Mouse (Mus musculus) heart, embryonic 11.5 days (tissue): ENCODE results near the gene Kcnip1. TPM values are rescaled to one million over a fixed set of nuclear protein-coding genes. Genes with fewer than 3 reads are reported as not detected.

Source experiments
- ATAC-seq: fragments of 200-750 bp; cut with Nextera tagmentation; replicated peaks from 2 replicates; pipeline ENCODE4 v1.8.0; 2017; ENCODE audit warnings: moderate library complexity; ENCODE audit not compliant: insufficient number of reproducible peaks, low FRiP score, low TSS enrichment
- H3K27ac ChIP-seq: fragments of 300-500 bp; sonication (generic); 2 replicates; pipeline ENCODE4 v1.5.1; 2014; ENCODE audit warnings: mild to moderate bottlenecking, low read depth, low read length
- H3K27me3 ChIP-seq: fragments of 300-500 bp; sonication (generic); 2 replicates; pipeline ENCODE4 v1.6.1; 2014; ENCODE audit warnings: mild to moderate bottlenecking, low read length, mixed read lengths; ENCODE audit not compliant: control insufficient read depth, insufficient read depth
- H3K36me3 ChIP-seq: fragments of 300-500 bp; sonication (generic); 2 replicates; pipeline ENCODE4 v1.6.1; 2014; ENCODE audit warnings: mild to moderate bottlenecking, low read length, moderate library complexity, mixed read lengths; ENCODE audit not compliant: control insufficient read depth, insufficient read depth
- H3K4me1 ChIP-seq: fragments of 300-500 bp; sonication (generic); 2 replicates; pipeline ENCODE4 v1.6.1; 2014; ENCODE audit warnings: low read length; ENCODE audit not compliant: control insufficient read depth, insufficient read depth
- H3K4me2 ChIP-seq: fragments of 300-500 bp; sonication (generic); 2 replicates; pipeline ENCODE4 v1.6.1; 2014; ENCODE audit warnings: mild to moderate bottlenecking, moderate library complexity
- H3K4me3 ChIP-seq: fragments of 300-500 bp; sonication (generic); 2 replicates; pipeline ENCODE4 v1.5.1; 2014; ENCODE audit warnings: low read depth, low read length
- H3K9ac ChIP-seq: fragments of 300-500 bp; sonication (generic); 2 replicates; pipeline ENCODE4 v1.6.1; 2014; ENCODE audit warnings: mild to moderate bottlenecking, low read depth, low read length, moderate library complexity
- H3K9me3 ChIP-seq: fragments of 300-500 bp; sonication (generic); replicated peaks from 2 replicates; pipeline ENCODE4 v1.6.1; 2016; ENCODE audit warnings: low read length; ENCODE audit not compliant: control insufficient read depth
- WGBS: fragments of 180-500 bp; shearing (Covaris S2); extraction: QIAGEN DNeasy Blood & Tissue Kit; methylation state at CpG from one replicate; pipeline ENCODE4 v1.1.7; 2014; ENCODE audit not compliant: insufficient replicate concordance; 5-methylcytosine and 5-hydroxymethylcytosine counted together
- polyA plus RNA-seq: library from polyadenylated mRNA; unstranded; fragments of >200 nt; fragmentation: Nextera tagmentation; extraction: Ambion mirVana; gene quantifications from 2 replicates; pipeline ENCODE4 v1.2.1, GENCODE M21; 2014

The Kcnip1 gene
- polyA plus RNA-seq, 1 experiment from 2014 or later, result 0.44 TPM

DNA sequence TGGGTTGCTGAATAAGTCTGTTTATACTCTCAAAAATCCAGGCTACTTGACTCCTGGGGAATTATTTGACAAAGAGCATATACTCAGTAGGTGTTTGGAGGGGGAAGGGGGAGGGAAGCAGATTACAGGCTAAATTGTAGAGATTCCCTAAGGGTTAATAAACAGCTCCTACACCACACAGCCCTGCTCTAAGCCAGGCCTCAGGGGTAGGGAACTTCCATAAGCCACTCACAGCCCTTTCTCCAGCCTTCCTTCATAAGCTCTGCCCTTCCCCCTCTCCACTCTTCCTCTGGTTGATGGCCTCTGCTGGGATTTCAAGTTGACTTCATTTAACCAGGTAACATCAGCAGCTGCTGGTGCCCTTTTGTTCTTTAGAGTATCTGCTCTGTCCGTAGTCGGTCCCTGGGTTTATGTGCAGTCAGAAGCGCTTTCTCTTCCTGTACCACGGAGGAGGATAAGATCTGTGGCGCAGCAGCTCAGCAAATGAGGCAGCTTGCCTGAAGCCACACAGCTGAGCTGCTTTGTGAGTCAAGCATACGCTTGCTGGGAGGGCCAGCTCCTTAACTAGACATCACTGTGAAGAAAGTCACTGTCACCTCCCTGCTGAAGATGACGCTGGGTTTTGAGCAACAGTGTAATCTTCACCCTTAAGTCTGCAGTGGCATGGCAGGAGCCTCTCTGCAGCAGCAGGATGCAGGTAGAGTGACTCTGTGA is 54.2 kb downstream of the Kcnip1 start:
- Histone ChIP-seq H3K4me2 (no peak overlapping the region), H3K9me3 (no peaks in the 10 kb centered on the region), H3K27ac (no peak overlapping the region), H3K9ac (no peak overlapping the region), H3K4me3 (no peak overlapping the region), H3K27me3 (no peaks in the 10 kb centered on the region), H3K4me1 (no peaks in the 10 kb centered on the region), H3K36me3 (no peaks in the 10 kb centered on the region)
- no peak for ATAC-seq
- 58% methylated on average over 7 of the region's 7 CpGs for WGBS

DNA sequence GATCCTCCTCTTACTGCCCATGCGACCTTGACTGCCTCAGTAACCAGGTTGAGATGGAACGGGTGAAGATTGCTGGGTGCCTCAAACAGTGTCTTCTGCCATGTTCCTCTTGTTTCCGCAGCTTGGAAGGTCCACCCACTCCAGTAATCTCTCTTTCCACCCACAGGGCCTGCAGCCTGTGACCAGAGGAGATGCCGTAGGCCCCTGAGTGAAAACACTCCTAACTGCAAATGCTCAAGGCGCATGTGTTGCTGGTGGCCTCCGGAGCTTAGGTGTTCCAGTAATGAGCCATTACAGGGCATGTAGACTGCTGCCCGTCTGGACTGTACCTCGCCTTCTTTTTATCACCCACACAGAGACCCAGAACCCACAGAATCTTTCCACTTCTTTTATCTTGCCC is 55.3 kb downstream of the Kcnip1 start:
- no peak overlapping the region for H3K4me3 ChIP-seq
- H3K4me2 ChIP-seq, result no peak overlapping the region
- no peaks in the 10 kb centered on the region for H3K4me1 ChIP-seq
- H3K9me3 ChIP-seq, result no peaks in the 10 kb centered on the region
- 78% methylated on average over 8 of the region's 8 CpGs for WGBS
- no peak overlapping the region for H3K9ac ChIP-seq
- no peak for ATAC-seq
- H3K36me3 ChIP-seq, result no peaks in the 10 kb centered on the region
- H3K27ac ChIP-seq, result no peak overlapping the region
- H3K27me3 ChIP-seq, result no peaks in the 10 kb centered on the region

DNA sequence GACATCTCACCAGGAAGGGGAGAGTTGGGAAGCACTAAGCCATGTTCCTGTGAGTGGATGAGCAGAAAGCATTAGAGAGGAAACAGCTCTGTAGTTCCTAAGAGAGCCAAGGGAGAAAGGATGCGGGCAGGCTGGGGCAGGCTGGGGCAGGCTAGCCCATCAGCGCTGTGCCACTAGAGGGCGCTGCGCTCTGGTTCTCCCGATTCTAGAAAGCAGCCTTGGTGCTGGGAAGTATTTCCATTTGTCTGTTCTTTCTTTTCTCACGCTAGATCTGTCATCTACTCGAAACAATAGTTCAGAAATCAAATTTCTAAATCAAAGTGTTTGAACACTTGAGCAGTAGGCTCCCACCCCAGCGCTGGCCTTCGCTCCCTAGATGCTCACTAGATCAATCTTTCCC is 58.7 kb downstream of the Kcnip1 start:
- H3K4me2 ChIP-seq, result no peak overlapping the region
- 52% methylated on average over 9 of the region's 9 CpGs for WGBS

DNA sequence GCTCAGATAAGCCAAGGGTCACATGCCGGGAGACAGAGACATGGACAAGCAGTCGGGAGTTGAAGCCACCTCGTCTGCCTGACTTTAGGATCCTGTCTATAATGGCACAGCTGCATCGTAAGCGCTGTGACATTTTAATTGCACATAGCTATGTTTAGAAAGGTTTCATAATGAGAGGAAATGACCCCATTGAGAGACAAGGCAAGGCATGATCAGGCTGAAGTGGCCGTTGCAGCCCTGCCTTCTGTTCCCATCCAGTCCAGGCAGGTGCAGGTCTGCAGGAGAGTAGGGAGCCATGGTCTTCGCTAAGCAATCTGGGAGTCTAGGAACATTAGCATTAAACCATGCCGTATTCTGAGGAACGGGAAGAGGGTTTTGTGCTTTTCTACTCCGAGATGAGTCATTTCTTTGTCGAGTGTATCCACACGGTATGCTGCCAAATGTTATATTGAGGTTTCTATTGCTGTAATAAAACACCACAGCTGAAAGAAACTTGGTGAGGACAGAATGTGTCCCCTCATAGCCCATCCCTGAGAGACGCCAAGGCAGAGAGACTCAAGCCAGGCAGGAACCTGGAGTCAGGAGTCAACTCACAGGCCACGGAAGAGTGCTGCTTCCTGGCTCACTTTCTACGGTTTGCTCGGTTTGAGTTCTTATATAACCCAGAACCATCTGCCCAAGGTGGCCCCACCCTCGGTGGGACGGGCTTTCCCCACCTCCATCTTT is 60.4 kb downstream of the Kcnip1 start:
- no peaks in the 10 kb centered on the region for H3K36me3 ChIP-seq
- H3K4me2 ChIP-seq, result no peak overlapping the region
- no peak overlapping the region for H3K27ac ChIP-seq
- no peak overlapping the region for H3K4me3 ChIP-seq
- no peak overlapping the region for H3K9ac ChIP-seq
- H3K4me1 ChIP-seq, result no peaks in the 10 kb centered on the region
- ATAC-seq, result no peak
- WGBS, result 63% methylated on average over 18 of the region's 18 CpGs
- no peaks in the 10 kb centered on the region for H3K27me3 ChIP-seq
- H3K9me3 ChIP-seq, result no peaks in the 10 kb centered on the region

More for the DNA sequence above, 58.7 kb downstream of the Kcnip1 start:
- no peaks in the 10 kb centered on the region for H3K36me3 ChIP-seq
- no peaks in the 10 kb centered on the region for H3K4me1 ChIP-seq
- H3K27me3 ChIP-seq, result no peaks in the 10 kb centered on the region
- no peak overlapping the region for H3K9ac ChIP-seq
- H3K4me3 ChIP-seq, result no peak overlapping the region
- no peak overlapping the region for H3K27ac ChIP-seq
- ATAC-seq, result no peak
- H3K9me3 ChIP-seq, result no peaks in the 10 kb centered on the region

DNA sequence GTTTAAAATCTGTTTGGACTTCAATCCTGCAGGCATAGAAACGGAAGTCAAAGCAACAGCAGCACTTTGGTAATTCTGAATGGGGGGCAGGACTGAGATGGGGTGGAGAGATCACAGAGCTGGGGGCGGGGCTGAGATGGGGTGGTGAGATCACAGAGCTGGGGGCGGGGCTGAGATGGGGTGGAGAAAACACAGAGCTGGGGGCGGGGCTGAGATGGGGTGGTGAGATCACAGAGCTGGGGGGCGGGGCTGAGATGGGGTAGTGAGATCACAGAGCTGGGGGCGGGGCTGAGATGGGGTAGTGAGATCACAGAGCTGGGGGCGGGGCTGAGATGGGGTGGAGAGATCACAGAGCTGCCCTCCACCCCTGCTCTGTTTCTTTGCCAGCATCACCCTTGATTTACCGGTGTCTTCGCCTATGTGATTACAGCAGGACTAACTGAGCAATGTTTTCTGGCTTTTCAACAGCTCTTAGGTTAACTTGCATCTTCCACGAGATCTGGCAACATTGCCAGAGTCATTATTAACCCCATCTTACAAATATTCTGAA is 61.0 kb downstream of the Kcnip1 start:
- no peak overlapping the region for H3K4me3 ChIP-seq
- H3K4me2 ChIP-seq, result no peak overlapping the region

DNA sequence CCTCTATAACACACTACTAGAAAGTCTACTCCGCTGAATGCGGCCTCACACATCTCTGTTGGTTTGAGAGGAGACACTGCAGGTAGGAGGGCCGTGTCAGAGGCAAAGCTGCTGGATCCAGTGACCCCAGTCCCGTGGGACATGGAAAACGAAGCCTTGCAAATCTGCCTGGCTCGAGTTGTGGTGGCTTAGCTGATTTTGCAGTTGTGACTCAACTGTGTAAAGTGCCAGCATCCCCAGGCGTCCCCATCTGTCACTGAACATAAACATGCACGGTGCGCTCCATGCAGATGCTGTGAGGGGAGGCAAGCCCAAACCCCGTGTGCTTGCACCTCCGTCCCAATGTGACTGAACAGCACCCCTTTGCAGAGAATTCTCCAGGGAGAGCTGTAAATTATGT is 63.5 kb downstream of the Kcnip1 start:
- Histone ChIP-seq H3K4me1 (no peaks in the 10 kb centered on the region), H3K9ac (no peak overlapping the region), H3K4me3 (no peak overlapping the region), H3K27me3 (0 out of 2 replicates have a peak, but pooled peaks cover 2% of the 10 kb centered on the region), H3K9me3 (no peaks in the 10 kb centered on the region), H3K4me2 (no peak overlapping the region), H3K36me3 (no peaks in the 10 kb centered on the region), H3K27ac (no peak overlapping the region)
- WGBS, result 67% methylated on average over 11 of the region's 11 CpGs
- no peak for ATAC-seq

More for the DNA sequence above, 61.0 kb downstream of the Kcnip1 start:
- H3K9me3 ChIP-seq, result no peaks in the 10 kb centered on the region
- no peak overlapping the region for H3K27ac ChIP-seq
- H3K36me3 ChIP-seq, result no peaks in the 10 kb centered on the region
- no peaks in the 10 kb centered on the region for H3K4me1 ChIP-seq
- H3K27me3 ChIP-seq, result no peaks in the 10 kb centered on the region
- 11% methylated on average over 10 of the region's 10 CpGs for WGBS
- no peak overlapping the region for H3K9ac ChIP-seq
- ATAC-seq, result no peak

DNA sequence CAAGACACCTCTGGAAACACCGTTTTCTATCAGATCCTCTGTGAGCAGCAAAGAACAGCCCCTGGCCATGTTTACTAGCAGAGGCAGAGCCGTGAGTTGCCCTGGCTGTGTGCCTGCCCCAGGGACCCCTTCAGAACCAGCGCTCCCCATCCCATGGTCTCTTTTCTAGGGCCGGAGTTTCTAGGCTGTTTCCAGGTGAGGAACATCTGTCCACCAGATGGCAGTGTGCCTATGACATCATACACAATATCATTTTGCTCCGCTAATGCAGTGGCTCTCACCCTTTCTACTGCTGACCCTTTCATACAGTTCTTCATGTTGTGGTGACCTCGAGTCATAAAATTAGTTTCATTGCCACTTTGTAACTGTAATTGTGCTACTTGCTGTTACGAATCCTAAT is 64.3 kb downstream of the Kcnip1 start:
- Histone ChIP-seq H3K27me3 (0 out of 2 replicates have a peak, but pooled peaks cover 2% of the 10 kb centered on the region), H3K36me3 (no peaks in the 10 kb centered on the region), H3K4me1 (no peaks in the 10 kb centered on the region), H3K27ac (no peak overlapping the region), H3K9ac (no peak overlapping the region), H3K4me3 (no peak overlapping the region), H3K9me3 (no peaks in the 10 kb centered on the region), H3K4me2 (no peak overlapping the region)
- ATAC-seq, result no peak
- 34% methylated on average over 7 of the region's 7 CpGs for WGBS

DNA sequence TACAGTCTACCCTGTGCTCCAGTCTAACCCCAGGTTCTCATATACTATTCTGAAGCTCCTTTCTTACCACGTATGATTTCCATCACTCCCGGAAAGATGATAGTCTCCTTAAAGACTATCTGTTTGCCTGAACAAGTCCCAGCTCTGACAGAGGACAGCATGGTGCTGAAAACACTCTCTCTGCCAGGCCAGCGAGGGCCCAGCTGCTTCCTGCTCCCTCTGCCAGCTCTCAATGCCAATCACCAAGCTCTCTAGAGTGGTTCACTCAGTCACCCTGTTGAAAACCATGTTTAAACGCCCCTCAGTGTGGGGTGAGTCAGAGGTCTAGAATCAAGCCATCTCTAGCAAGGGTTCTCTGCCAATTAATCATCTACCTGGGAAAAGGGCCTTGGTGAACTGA is 65.1 kb downstream of the Kcnip1 start:
- no peaks in the 10 kb centered on the region for H3K9me3 ChIP-seq
- WGBS, result 72% methylated on average over 4 of the region's 4 CpGs
- H3K27ac ChIP-seq, result no peak overlapping the region
- no peak overlapping the region for H3K4me2 ChIP-seq
- no peak overlapping the region for H3K4me3 ChIP-seq
- H3K36me3 ChIP-seq, result no peaks in the 10 kb centered on the region
- H3K9ac ChIP-seq, result no peak overlapping the region
- 0 out of 2 replicates have a peak, but pooled peaks cover 2% of the 10 kb centered on the region for H3K27me3 ChIP-seq
- no peaks in the 10 kb centered on the region for H3K4me1 ChIP-seq
- no peak for ATAC-seq
